Mouse (Mus musculus) embryonic facial prominence, embryonic 10.5 days (tissue): ENCODE results near the gene Il27. TPM values are rescaled to one million over a fixed set of nuclear protein-coding genes. Genes with fewer than 3 reads are reported as not detected.

Experiments used
- DNase-seq: peaks from one replicate; pipeline ENCODE4 v3.0.0-alpha.2; 2017; ENCODE audit warnings: low spot score
- H3K27ac ChIP-seq: fragments of 300-500 bp; sonication (generic); replicated peaks from 2 replicates; pipeline ENCODE4 v1.5.1; 2016; ENCODE audit warnings: mild to moderate bottlenecking
- H3K27me3 ChIP-seq: fragments of 300-500 bp; sonication (generic); replicated peaks from 2 replicates; pipeline ENCODE4 v1.6.1; 2016; ENCODE audit warnings: low read depth, mild to moderate bottlenecking; ENCODE audit not compliant: poor library complexity, severe bottlenecking
- H3K36me3 ChIP-seq: fragments of 300-500 bp; sonication (generic); replicated peaks from 2 replicates; pipeline ENCODE4 v1.6.1; 2016; ENCODE audit warnings: mild to moderate bottlenecking, moderate library complexity
- H3K4me1 ChIP-seq: fragments of 300-500 bp; sonication (generic); 2 replicates; pipeline ENCODE4 v1.6.1; 2016
- H3K4me3 ChIP-seq: fragments of 300-500 bp; sonication (generic); 2 replicates; pipeline ENCODE4 v1.5.1; 2016; ENCODE audit warnings: mild to moderate bottlenecking, moderate library complexity
- H3K9me3 ChIP-seq: fragments of 300-500 bp; sonication (generic); 2 replicates; pipeline ENCODE4 v1.6.1; 2016; ENCODE audit warnings: mild to moderate bottlenecking
- WGBS: fragments of 180-500 bp; shearing (Covaris S2); methylation state at CpG from one replicate; pipeline ENCODE4 v1.1.7; 2016; 5-methylcytosine and 5-hydroxymethylcytosine counted together
- microRNA-seq: library from miRNA; unstranded; fragments of <30 nt; microRNA quantifications from one replicate; pipeline ENCODE4, GENCODE M21; 2017
- polyA plus RNA-seq: library from polyadenylated mRNA; unstranded; fragments of >200 nt; fragmentation: Nextera tagmentation; extraction: Ambion mirVana; gene quantifications from 2 replicates; pipeline ENCODE4 v1.2.1, GENCODE M21; 2016

The Il27 gene
- polyA plus RNA-seq, 1 experiment from 2014 or later, result not detected

- H3K4me1 ChIP-seq, result peaks cover 9% of the 10 kb centered on the region
- no peak for DNase-seq
- under 1% methylated on average over 28 of the region's 28 CpGs for WGBS
These were observed 29.0 kb downstream of the Il27 start for GRCm38 (mm10) chr7:126565693-126566092.

GRCm38 (mm10) chr7:126556635-126557034 is 38.1 kb downstream of the Il27 start:
- no peak overlapping the region for H3K4me3 ChIP-seq
- H3K9me3 ChIP-seq, result no peaks in the 10 kb centered on the region
- H3K36me3 ChIP-seq, result peaks cover 100% of the 10 kb centered on the region
- H3K4me1 ChIP-seq, result no peaks in the 10 kb centered on the region
- H3K27me3 ChIP-seq, result no peaks in the 10 kb centered on the region
- 95% methylated on average over 5 of the region's 5 CpGs for WGBS
- DNase-seq, result no peak
- H3K27ac ChIP-seq, result no peak overlapping the region

More at GRCm38 (mm10) chr7:126565693-126566092, 29.0 kb downstream of the Il27 start:
- Histone ChIP-seq H3K27ac (peak overlapping the region; percentile 85), H3K36me3 (peaks cover 42% of the 10 kb centered on the region), H3K4me3 (peak overlapping the region; percentile 83), H3K9me3 (no peaks in the 10 kb centered on the region), H3K27me3 (no peaks in the 10 kb centered on the region)

- no peak for DNase-seq
- Histone ChIP-seq H3K9me3 (no peaks in the 10 kb centered on the region), H3K27ac (no peak overlapping the region), H3K4me3 (no peak overlapping the region), H3K27me3 (no peaks in the 10 kb centered on the region), H3K4me1 (no peaks in the 10 kb centered on the region), H3K36me3 (peaks cover 100% of the 10 kb centered on the region)
- 92% methylated on average over 1 of the region's 1 CpGs for WGBS
These were observed 39.9 kb downstream of the Il27 start for GRCm38 (mm10) chr7:126554796-126555195.

- Histone ChIP-seq H3K9me3 (no peaks in the 10 kb centered on the region), H3K36me3 (peaks cover 70% of the 10 kb centered on the region), H3K4me1 (no peaks in the 10 kb centered on the region), H3K27ac (no peak overlapping the region), H3K27me3 (no peaks in the 10 kb centered on the region), H3K4me3 (no peak overlapping the region)
- no peak for DNase-seq
- WGBS, result 97% methylated on average over 2 of the region's 2 CpGs
These were observed 49.1 kb downstream of the Il27 start for GRCm38 (mm10) chr7:126545631-126546030.

GRCm38 (mm10) chr7:126541661-126542060 is 53.1 kb downstream of the Il27 start:
- Histone ChIP-seq H3K36me3 (peaks cover 31% of the 10 kb centered on the region), H3K27me3 (peaks cover 6% of the 10 kb centered on the region), H3K4me3 (no peak overlapping the region), H3K27ac (no peak overlapping the region), H3K4me1 (no peaks in the 10 kb centered on the region), H3K9me3 (no peaks in the 10 kb centered on the region)
- no peak for DNase-seq
- 80% methylated on average over 1 of the region's 1 CpGs for WGBS

Small RNA genes lying within 50 kb of the gene (microRNA-seq; reads per million reads assigned to microRNA genes)
- gene Mir7059, result not detected

Other genes starting within 250 kb of the Il27 start
- 2.9 and 3.3 TPM in 2 replicates for gene Lat, start 225.4 kb downstream of the Il27 start, polyA plus RNA-seq
- gene Spns1, start 217.5 kb downstream of the Il27 start, polyA plus RNA-seq, result 63.6 and 66.9 TPM in 2 replicates
- 2.5 and 2.9 TPM in 2 replicates for gene Nfatc2ip, start 198.2 kb downstream of the Il27 start, polyA plus RNA-seq
- gene Cd19, start 180.1 kb downstream of the Il27 start, polyA plus RNA-seq, result not detected in 2 replicates
- gene Rabep2, start 166.2 kb downstream of the Il27 start, polyA plus RNA-seq, result 33.7 and 34.6 TPM in 2 replicates
- 1.8 and 2.5 TPM in 2 replicates for gene Atp2a1, start 131.8 kb downstream of the Il27 start, polyA plus RNA-seq
- gene Sh2b1, start 119.5 kb downstream of the Il27 start, polyA plus RNA-seq, result 53.3 and 54.0 TPM in 2 replicates
- 169 and 185 TPM in 2 replicates for gene Tufm, start 107.6 kb downstream of the Il27 start, polyA plus RNA-seq
- gene Atxn2l, start 91.5 kb downstream of the Il27 start, polyA plus RNA-seq, result 50.4 and 54.1 TPM in 2 replicates
- 223 and 224 TPM in 2 replicates for gene Eif3c, start 28.5 kb downstream of the Il27 start, polyA plus RNA-seq
- gene Apobr, start 10.0 kb downstream of the Il27 start, polyA plus RNA-seq, result 0.29 and 0.41 TPM in 2 replicates
- gene Cln3, start 9.1 kb downstream of the Il27 start, polyA plus RNA-seq, result 22.9 and 27.1 TPM in 2 replicates
- 0.92 and 1.2 TPM in 2 replicates for gene Nupr1, start 35.9 kb upstream of the Il27 start, polyA plus RNA-seq
- 64.6 and 65.6 TPM in 2 replicates for gene Sgf29, start 54.4 kb upstream of the Il27 start, polyA plus RNA-seq
- 0.32 and 0.40 TPM in 2 replicates for gene Sult1a1, start 81.5 kb upstream of the Il27 start, polyA plus RNA-seq
- gene Bola2, start 100.5 kb upstream of the Il27 start, polyA plus RNA-seq, result 186 and 206 TPM in 2 replicates
- gene Slx1b, start 100.8 kb upstream of the Il27 start, polyA plus RNA-seq, result 14.4 and 15.1 TPM in 2 replicates
- gene Coro1a, start 112.8 kb upstream of the Il27 start, polyA plus RNA-seq, result 35.7 and 38.5 TPM in 2 replicates
- gene Mapk3, start 164.7 kb upstream of the Il27 start, polyA plus RNA-seq, result 51.9 and 57.2 TPM in 2 replicates
- gene Gdpd3, start 171.4 kb upstream of the Il27 start, polyA plus RNA-seq, result 0.96 and 1.8 TPM in 2 replicates
- gene Ypel3, start 182.0 kb upstream of the Il27 start, polyA plus RNA-seq, result 51.1 and 64.4 TPM in 2 replicates
- 0.36 and 0.60 TPM in 2 replicates for gene Tbx6, start 186.5 kb upstream of the Il27 start, polyA plus RNA-seq
- gene Ppp4c, start 197.6 kb upstream of the Il27 start, polyA plus RNA-seq, result 390 and 408 TPM in 2 replicates
- gene Fam57b, start 202.7 kb upstream of the Il27 start, polyA plus RNA-seq, result 0.80 and 1.2 TPM in 2 replicates
- gene 4930451I11Rik, start 236.7 kb upstream of the Il27 start, polyA plus RNA-seq, result not detected in 2 replicates